Mouse (Mus musculus): ENCODE results near the gene Tpst2.
A peak's percentile ranks its signal among the peaks of the same experiment; 100 is the strongest.

Gene Tpst2

GRCm38 (mm10) chr5:112282123-112282779 lies 5.8 kb downstream of the Tpst2 start:
- DNase-seq = peak in 1 of 2 experiments; percentile 44

- DNase-seq = no peak
These were observed 6.4 kb downstream of the Tpst2 start for GRCm38 (mm10) chr5:112282780-112283482.

GRCm38 (mm10) chr5:112283543-112284202 lies 7.2 kb downstream of the Tpst2 start:
- no peak for DNase-seq

- DNase-seq = no peak
These were observed 7.7 kb downstream of the Tpst2 start for GRCm38 (mm10) chr5:112284203-112284582.

GRCm38 (mm10) chr5:112285548-112286085 lies 9.1 kb downstream of the Tpst2 start:
- DNase-seq = peak in 1 of 2 experiments; percentile 36

GRCm38 (mm10) chr5:112286608-112286983 lies 10.1 kb downstream of the Tpst2 start:
- DNase-seq = no peak

- DNase-seq = no peak
These were observed 10.6 kb downstream of the Tpst2 start for GRCm38 (mm10) chr5:112286984-112287641.

- no peak for DNase-seq
These were observed 11.2 kb downstream of the Tpst2 start for GRCm38 (mm10) chr5:112287652-112288051.

GRCm38 (mm10) chr5:112288193-112289141 lies 12.0 kb downstream of the Tpst2 start:
- no peak for DNase-seq

GRCm38 (mm10) chr5:112289236-112289635 lies 12.7 kb downstream of the Tpst2 start:
- DNase-seq = peak in 1 of 2 experiments; percentile 29

- peak in 1 of 2 experiments; percentile 48 for DNase-seq
These were observed 13.5 kb downstream of the Tpst2 start for GRCm38 (mm10) chr5:112289819-112290535.

- no peak for DNase-seq
These were observed 14.0 kb downstream of the Tpst2 start for GRCm38 (mm10) chr5:112290536-112290880.

GRCm38 (mm10) chr5:112291866-112292265 lies 15.4 kb downstream of the Tpst2 start:
- no peak for DNase-seq

GRCm38 (mm10) chr5:112292343-112292980 lies 16.0 kb downstream of the Tpst2 start:
- no peak for DNase-seq

- DNase-seq = no peak
These were observed 17.3 kb downstream of the Tpst2 start for GRCm38 (mm10) chr5:112293800-112294199.

GRCm38 (mm10) chr5:112294696-112295095 lies 18.2 kb downstream of the Tpst2 start:
- DNase-seq = no peak

- no peak for DNase-seq
These were observed 18.7 kb downstream of the Tpst2 start for GRCm38 (mm10) chr5:112295162-112295561.

- DNase-seq = no peak
These were observed 19.1 kb downstream of the Tpst2 start for GRCm38 (mm10) chr5:112295564-112295963.

GRCm38 (mm10) chr5:112296404-112297181 lies 20.1 kb downstream of the Tpst2 start:
- no peak for DNase-seq

- DNase-seq = no peak
These were observed 20.8 kb downstream of the Tpst2 start for GRCm38 (mm10) chr5:112297257-112297656.

Measured in cerebellum, adult 18-20 months (tissue).